Mouse (Mus musculus) lung, postnatal 36 days (tissue): ENCODE measurements at regions not wholly inside any gene's neighbourhood (a gene's known extent, or its start where the extent isn't known, plus 50 kb on each side); places are given as distances from the start of the nearest gene placed in this dataset.
A peak's percentile ranks its signal among the peaks of the same experiment; 100 is the strongest.

Experiments used
- DNase-seq: peaks from one replicate; pipeline ENCODE4 v3.0.0; 2022; ENCODE audit warnings: mixed read lengths

- DNase-seq = no peak
These were observed 420.8 kb downstream of the Atp23 start for GRCm38 (mm10) chr10:126480382-126480781.

GRCm38 (mm10) chr10:126479743-126480142 is 421.4 kb downstream of the Atp23 start:
- no peak for DNase-seq

- DNase-seq = no peak
These were observed 428.0 kb downstream of the Atp23 start for GRCm38 (mm10) chr10:126473050-126473719.

- DNase-seq = no peak
These were observed 430.2 kb downstream of the Atp23 start for GRCm38 (mm10) chr10:126470838-126471491.

GRCm38 (mm10) chr10:126462770-126463169 is 438.4 kb downstream of the Atp23 start:
- no peak for DNase-seq

- DNase-seq = no peak
These were observed 442.6 kb downstream of the Atp23 start for GRCm38 (mm10) chr10:126458523-126458922.

- no peak for DNase-seq
These were observed 448.2 kb downstream of the Atp23 start for GRCm38 (mm10) chr10:126452757-126453528.

GRCm38 (mm10) chr10:126452057-126452622 is 449.0 kb downstream of the Atp23 start:
- peak; percentile 1 for DNase-seq

- peak; percentile 2 for DNase-seq
These were observed 465.3 kb downstream of the Lrig3 start for GRCm38 (mm10) chr10:126431222-126431621.

- DNase-seq = no peak
These were observed 464.4 kb downstream of the Lrig3 start for GRCm38 (mm10) chr10:126430346-126430745.

- DNase-seq = no peak
These were observed 463.5 kb downstream of the Lrig3 start for GRCm38 (mm10) chr10:126429502-126429901.

- DNase-seq = peak; percentile 6
These were observed 456.1 kb downstream of the Lrig3 start for GRCm38 (mm10) chr10:126422066-126422465.

- DNase-seq = no peak
These were observed 447.8 kb downstream of the Lrig3 start for GRCm38 (mm10) chr10:126413786-126414185.

GRCm38 (mm10) chr10:126392235-126392634 is 426.3 kb downstream of the Lrig3 start:
- no peak for DNase-seq

- peak; percentile 6 for DNase-seq
These were observed 425.8 kb downstream of the Lrig3 start for GRCm38 (mm10) chr10:126391770-126392169.

- peak; percentile 7 for DNase-seq
These were observed 420.5 kb downstream of the Lrig3 start for GRCm38 (mm10) chr10:126386430-126386829.

- no peak for DNase-seq
These were observed 419.7 kb downstream of the Lrig3 start for GRCm38 (mm10) chr10:126385644-126386043.

GRCm38 (mm10) chr10:126380381-126380780 is 414.4 kb downstream of the Lrig3 start:
- DNase-seq = no peak

GRCm38 (mm10) chr10:126379239-126379638 is 413.3 kb downstream of the Lrig3 start:
- DNase-seq = no peak

- DNase-seq = no peak
These were observed 407.9 kb downstream of the Lrig3 start for GRCm38 (mm10) chr10:126373906-126374305.

GRCm38 (mm10) chr10:126371881-126372280 is 405.9 kb downstream of the Lrig3 start:
- no peak for DNase-seq

GRCm38 (mm10) chr10:126349076-126349475 is 383.1 kb downstream of the Lrig3 start:
- DNase-seq = no peak

GRCm38 (mm10) chr10:126337426-126337825 is 371.5 kb downstream of the Lrig3 start:
- DNase-seq = no peak
